Mouse (Mus musculus) testis, postnatal 10 days (tissue): ENCODE results near the gene Acadvl.

Source experiments
- DNase-seq: peaks from one replicate; pipeline ENCODE4 v3.0.0; 2021; ENCODE audit warnings: low spot score

Acadvl gene

GRCm38 (mm10) chr11:69980196-69981140 lies 34.7 kb downstream of the Acadvl start:
- peak; percentile 99 for DNase-seq

GRCm38 (mm10) chr11:69979827-69980195 lies 35.4 kb downstream of the Acadvl start:
- no peak for DNase-seq

- DNase-seq = no peak
Measured at GRCm38 (mm10) chr11:69976271-69976670, 38.9 kb downstream of the Acadvl start.

- no peak for DNase-seq
Measured at GRCm38 (mm10) chr11:69974907-69975306, 40.3 kb downstream of the Acadvl start.

GRCm38 (mm10) chr11:69970775-69971174 lies 44.4 kb downstream of the Acadvl start:
- no peak for DNase-seq

- DNase-seq = no peak
Measured at GRCm38 (mm10) chr11:69970222-69970621, 45.0 kb downstream of the Acadvl start.

GRCm38 (mm10) chr11:69968793-69969192 lies 46.4 kb downstream of the Acadvl start:
- no peak for DNase-seq

GRCm38 (mm10) chr11:69966860-69967517 lies 48.2 kb downstream of the Acadvl start:
- no peak for DNase-seq

GRCm38 (mm10) chr11:69966006-69966859 lies 49.0 kb downstream of the Acadvl start:
- DNase-seq = peak; percentile 78

GRCm38 (mm10) chr11:69965271-69966005 lies 49.8 kb downstream of the Acadvl start:
- DNase-seq = peak; percentile 49

- no peak for DNase-seq
Measured at GRCm38 (mm10) chr11:69964650-69965270, 50.5 kb downstream of the Acadvl start, which contains the start of gene Cldn7. Cldn7 (plus strand) TSS chr11:69964779.

GRCm38 (mm10) chr11:69961841-69962240 lies 53.4 kb downstream of the Acadvl start:
- no peak for DNase-seq

- no peak for DNase-seq
Measured at GRCm38 (mm10) chr11:69960616-69961015, 54.6 kb downstream of the Acadvl start.
